Comparison of ENCODE assay signal across 15 mouse cellular contexts in the genomic region with DNA sequence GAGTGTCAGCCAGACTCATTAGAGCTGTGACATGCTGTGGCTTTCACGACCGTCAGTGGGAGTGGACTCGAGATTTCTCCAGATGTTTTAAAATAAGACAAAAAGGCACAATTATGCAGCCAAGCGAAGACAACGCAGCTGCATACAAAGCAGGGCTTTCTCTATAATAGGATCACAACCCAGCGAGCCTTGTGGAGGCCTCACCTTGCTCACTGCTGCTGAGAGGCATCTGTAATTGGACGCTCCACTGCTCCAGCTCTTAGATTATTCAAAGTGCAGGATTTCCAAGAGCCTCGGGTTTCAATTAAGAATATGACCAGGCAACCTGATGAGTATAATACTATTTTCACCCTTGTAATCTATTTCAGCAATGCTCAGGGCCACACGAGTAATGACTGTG. TPM values are rescaled to one million over a fixed set of nuclear protein-coding genes. Genes with fewer than 3 reads are reported as not detected.
DNase-seq lines count a peak whose midpoint lies in the region; ATAC-seq and TF ChIP-seq lines count a peak whose summit lies in the region.
"Had no signal": no experiment of that assay in that cellular context is flagged by ENCODE, and none has a peak within 500 bp of the region (broad histone marks: within the 10 kb centered on the region; RNA-seq: fewer than 3 reads in every experiment).

No protein-coding gene starts in this region.

- WGBS in forebrain, embryonic 10.5 days, result 28% methylated on average over 9 of the region's 9 CpGs
- WGBS in forebrain, embryonic 13.5 days, result 9% methylated on average over 9 of the region's 9 CpGs
- 28% methylated on average over 9 of the region's 9 CpGs for WGBS in kidney, postnatal 0 days
- WGBS in midbrain, embryonic 12.5 days, result 16% methylated on average over 9 of the region's 9 CpGs

- H3K4me1 ChIP-seq in forebrain, embryonic 10.5 days, result peaks cover 24% of the 10 kb centered on the region
- peaks cover 6% of the 10 kb centered on the region for H3K4me1 ChIP-seq in forebrain, embryonic 13.5 days
- peaks cover 8% of the 10 kb centered on the region; the same call in 1 of the 2 replicates for H3K4me1 ChIP-seq in kidney, postnatal 0 days (replicated peaks; ENCODE audit: insufficient read depth, low read length)
- H3K4me1 ChIP-seq in midbrain, embryonic 12.5 days, result peaks cover 12% of the 10 kb centered on the region

- H3K27me3 ChIP-seq in forebrain, embryonic 10.5 days (ENCODE audit: poor library complexity, severe bottlenecking), result no peaks in the 10 kb centered on the region
- no peaks in the 10 kb centered on the region for H3K27me3 ChIP-seq in forebrain, embryonic 13.5 days
- H3K27me3 ChIP-seq in kidney, postnatal 0 days (ENCODE audit: insufficient read depth, low read length), result no peaks in the 10 kb centered on the region
- no peaks in the 10 kb centered on the region for H3K27me3 ChIP-seq in midbrain, embryonic 12.5 days

- H3K4me2 ChIP-seq in forebrain, embryonic 13.5 days, result no peak overlapping the region
- H3K4me2 ChIP-seq in kidney, postnatal 0 days (ENCODE audit: low read length), result no peak overlapping the region
- no peak overlapping the region for H3K4me2 ChIP-seq in midbrain, embryonic 12.5 days (replicated peaks)

- H3K27ac ChIP-seq in forebrain, embryonic 10.5 days, result peak overlapping the region; percentile 51
- H3K27ac ChIP-seq in forebrain, embryonic 13.5 days, result no peak overlapping the region
- H3K27ac ChIP-seq in kidney, postnatal 0 days, result no peak overlapping the region
- 0 out of 2 replicates have a peak overlapping the region, but pooled peaks have one; percentile 30 for H3K27ac ChIP-seq in midbrain, embryonic 12.5 days (replicated peaks)
- H3K27ac ChIP-seq: gastrocnemius, adult 2 months; liver, embryonic 14.5 days had no signal

- no peak overlapping the region for H3K9ac ChIP-seq in forebrain, embryonic 13.5 days
- no peak overlapping the region for H3K9ac ChIP-seq in kidney, postnatal 0 days (ENCODE audit: low read depth, low read length)
- H3K9ac ChIP-seq in midbrain, embryonic 12.5 days (replicated peaks), result no peak overlapping the region
- H3K9ac ChIP-seq: liver, embryonic 14.5 days had no signal

- no peaks in the 10 kb centered on the region for H3K36me3 ChIP-seq in forebrain, embryonic 10.5 days (replicated peaks)
- no peaks in the 10 kb centered on the region for H3K36me3 ChIP-seq in forebrain, embryonic 13.5 days (ENCODE audit: poor library complexity, severe bottlenecking)
- no peaks in the 10 kb centered on the region for H3K36me3 ChIP-seq in kidney, postnatal 0 days (ENCODE audit: insufficient read depth, low read length)
- H3K36me3 ChIP-seq in midbrain, embryonic 12.5 days, result no peaks in the 10 kb centered on the region

- TF ChIP-seq CTCF in kidney, postnatal 0 days (IDR thresholded peaks at IDR 0.05; ENCODE audit: low read depth), result no peak

- no peak for DNase-seq in forebrain, embryonic 10.5 days (ENCODE audit: extremely low spot score, low spot score)
- peak; percentile 72 for DNase-seq in kidney, postnatal 0 days (ENCODE audit: low spot score)
- no peak for DNase-seq in kidney, adult 18-20 months
- DNase-seq in retina, postnatal 1 day, result peak; percentile 22
- no peak for DNase-seq in lung, postnatal 14 days
- no peak for DNase-seq in left cerebral cortex, postnatal 36 days (ENCODE audit: low spot score in 2 of 2)
- DNase-seq: adrenal gland, postnatal 36 days; cerebellum, postnatal 25 days; gastrocnemius, adult 2 months; heart, adult 18-20 months; left cerebral cortex, postnatal 4 days; lung, postnatal 10 days had no signal

- no peak overlapping the region for H3K4me3 ChIP-seq in forebrain, embryonic 10.5 days
- no peak overlapping the region for H3K4me3 ChIP-seq in forebrain, embryonic 13.5 days
- H3K4me3 ChIP-seq in kidney, postnatal 0 days (replicated peaks; ENCODE audit: low read depth, low read length), result no peak overlapping the region
- H3K4me3 ChIP-seq in midbrain, embryonic 12.5 days, result no peak overlapping the region
- H3K4me3 ChIP-seq: gastrocnemius, adult 2 months had no signal

- H3K9me3 ChIP-seq in forebrain, embryonic 10.5 days, result no peaks in the 10 kb centered on the region
- no peaks in the 10 kb centered on the region for H3K9me3 ChIP-seq in forebrain, embryonic 13.5 days (replicated peaks)
- no peaks in the 10 kb centered on the region for H3K9me3 ChIP-seq in kidney, postnatal 0 days (replicated peaks; ENCODE audit: low read length)
- no peaks in the 10 kb centered on the region for H3K9me3 ChIP-seq in midbrain, embryonic 12.5 days

- intact Hi-C loops in left cerebral cortex, postnatal 36 days (cut with DNase I), result no loop called here

- ATAC-seq in forebrain, embryonic 13.5 days, result no peak
- no peak for ATAC-seq in kidney, postnatal 0 days (replicated peaks; ENCODE audit: low FRiP score, low read depth)
- no peak for ATAC-seq in midbrain, embryonic 12.5 days (ENCODE audit: low FRiP score, low read depth)

RNA-seq across cellular contexts. Expression of a gene that starts 15.6 kb away (rescaled TPM):
- polyA plus RNA-seq in forebrain, embryonic 10.5 days (2016; fragmentation: Nextera tagmentation; extraction: Ambion mirVana), result 25.8 and 27.0 TPM in 2 replicates
- 70.2 and 75.8 TPM in 2 replicates for polyA plus RNA-seq in forebrain, embryonic 13.5 days (2015; fragmentation: Nextera tagmentation; extraction: Ambion mirVana)
- 27.7 and 30.7 TPM in 2 replicates for polyA plus RNA-seq in kidney, postnatal 0 days (2015; fragmentation: Nextera tagmentation; extraction: Ambion mirVana)
- polyA plus RNA-seq in midbrain, embryonic 12.5 days (2016; fragmentation: Nextera tagmentation; extraction: Ambion mirVana), result 70.1 and 73.3 TPM in 2 replicates
- 100 to 1,000 TPM; 439 to 452 TPM for total RNA-seq in left cerebral cortex, postnatal 36 days (2021)

Comparison
In these comparisons a context has a peak if more than half of its experiments do, and no peak if none do; other contexts are left out.
1. DNase-seq: peak in kidney, postnatal 0 days (single experiment) and retina, postnatal 1 day (single experiment); none in forebrain, embryonic 10.5 days (single experiment), kidney, adult 18-20 months (single experiment), lung, postnatal 14 days (single experiment) and left cerebral cortex, postnatal 36 days (0 of 2).
2. H3K27ac ChIP-seq: peak in forebrain, embryonic 10.5 days (single experiment) and midbrain, embryonic 12.5 days (single experiment); none in forebrain, embryonic 13.5 days (single experiment) and kidney, postnatal 0 days (single experiment).